Mouse (Mus musculus) frontal cortex, postnatal 14 days (tissue): ENCODE results near the gene Ptx4.
"Not testable (repeated sequence)": the region's sequence is repeated elsewhere in the genome, so short reads cannot be mapped to it uniquely, and the experiment has no call there.

Source experiments
- DNase-seq, 2 experiments: peaks; one replicate each; pipeline ENCODE4 v3.0.0; 2022; ENCODE audit warnings: low spot score in 2 of 2

Ptx4 gene

GRCm38 (mm10) chr17:25114908-25115645 is 5.5 kb upstream of the Ptx4 start:
- no peak for DNase-seq

- DNase-seq = peak; percentile 86 to 88
Measured at GRCm38 (mm10) chr17:25115664-25116432, 4.7 kb upstream of the Ptx4 start, which contains the start of gene Telo2. Telo2 (minus strand) TSS chr17:25115967.

DNA sequence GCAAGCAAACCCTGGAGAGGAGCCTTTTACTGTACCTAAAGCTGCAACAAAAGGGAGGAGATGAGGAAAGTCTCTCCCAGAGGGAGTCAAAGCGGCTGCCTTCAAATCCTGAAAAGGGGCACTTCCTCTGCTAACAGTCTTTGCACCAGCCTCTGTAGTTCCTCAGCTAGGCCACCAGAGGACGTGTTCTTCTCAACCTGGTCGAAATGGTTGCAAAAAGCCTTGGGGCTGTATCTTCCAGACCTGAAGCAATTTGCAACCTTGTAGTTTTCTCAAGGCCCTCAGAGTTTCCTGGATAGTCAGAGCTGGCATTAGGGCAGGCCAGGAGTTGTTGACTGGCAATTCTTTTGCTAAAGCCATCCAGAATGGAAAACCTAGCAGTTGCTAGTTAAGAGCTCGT is 3.3 kb upstream of the Ptx4 start:
- DNase-seq = no peak

- no peak for DNase-seq
Measured at GRCm38 (mm10) chr17:25123979-25124378, 3.4 kb downstream of the Ptx4 start.

- not testable (repeated sequence) for DNase-seq
Measured at GRCm38 (mm10) chr17:25125442-25126060, 5.0 kb downstream of the Ptx4 start.

DNA sequence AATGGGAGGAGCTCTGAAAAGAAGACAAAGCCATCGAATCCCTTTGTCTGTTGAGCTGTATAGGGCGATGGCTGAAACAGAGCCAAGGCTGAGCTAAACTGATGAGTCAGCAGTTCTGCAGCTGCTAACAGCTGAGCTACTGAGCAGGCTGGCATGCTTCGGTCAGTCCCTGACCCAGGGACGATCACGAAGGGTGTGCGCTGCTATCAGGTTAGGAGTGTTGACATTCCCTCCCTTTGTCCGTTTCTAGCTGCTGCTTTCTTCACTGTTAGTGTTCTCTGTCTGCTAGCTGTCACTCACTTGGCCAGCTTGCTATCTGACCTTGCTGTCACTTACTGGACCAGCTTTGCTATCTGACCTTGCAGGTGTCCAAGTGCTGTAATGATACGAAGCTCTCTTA is 6.5 kb downstream of the Ptx4 start:
- DNase-seq = no peak

DNA sequence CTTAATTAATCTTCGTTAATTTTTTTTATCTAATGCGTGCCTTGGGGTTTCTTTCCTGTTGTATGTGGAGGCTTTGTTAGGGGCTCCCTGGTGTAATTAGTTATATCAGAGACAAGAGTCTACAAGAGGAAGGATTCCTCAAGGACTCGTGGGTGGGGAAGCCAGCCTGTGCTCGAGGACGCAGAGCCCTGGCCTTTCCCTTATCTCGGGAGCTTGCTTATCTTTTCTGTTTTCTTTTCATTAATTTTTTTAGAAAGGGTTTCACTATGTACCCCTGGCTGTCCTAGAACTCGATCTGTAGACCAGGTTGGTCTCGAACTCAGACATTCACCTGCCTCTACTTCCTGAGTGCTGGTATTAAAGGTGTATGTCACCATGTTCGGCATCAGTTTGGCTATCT is 7.1 kb downstream of the Ptx4 start:
- DNase-seq = no peak

DNA sequence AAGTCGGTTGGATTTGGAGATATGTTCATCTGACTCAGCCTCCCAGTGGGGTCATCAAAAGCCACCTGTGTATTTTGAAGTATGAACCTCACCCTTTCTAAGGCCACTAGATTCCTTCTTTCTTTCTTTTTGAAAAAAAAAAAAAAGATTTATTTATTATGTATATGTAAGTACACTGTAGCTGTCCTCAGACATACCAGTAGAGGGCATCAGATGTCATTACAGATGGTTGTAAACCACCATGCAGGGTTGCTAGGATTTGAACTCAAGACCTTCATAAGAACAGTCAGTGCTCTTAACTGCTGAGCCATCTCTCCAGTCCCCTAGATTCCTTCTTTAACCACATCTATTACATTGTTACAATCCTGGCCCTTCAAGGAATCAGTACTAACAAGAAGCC is 9.5 kb downstream of the Ptx4 start:
- DNase-seq = no peak

GRCm38 (mm10) chr17:25133275-25133698 is 12.7 kb downstream of the Ptx4 start, which contains the start of gene Clcn7:
Clcn7 (plus strand) TSS chr17:25133391.
- DNase-seq = peak; percentile 89 to 94

DNA sequence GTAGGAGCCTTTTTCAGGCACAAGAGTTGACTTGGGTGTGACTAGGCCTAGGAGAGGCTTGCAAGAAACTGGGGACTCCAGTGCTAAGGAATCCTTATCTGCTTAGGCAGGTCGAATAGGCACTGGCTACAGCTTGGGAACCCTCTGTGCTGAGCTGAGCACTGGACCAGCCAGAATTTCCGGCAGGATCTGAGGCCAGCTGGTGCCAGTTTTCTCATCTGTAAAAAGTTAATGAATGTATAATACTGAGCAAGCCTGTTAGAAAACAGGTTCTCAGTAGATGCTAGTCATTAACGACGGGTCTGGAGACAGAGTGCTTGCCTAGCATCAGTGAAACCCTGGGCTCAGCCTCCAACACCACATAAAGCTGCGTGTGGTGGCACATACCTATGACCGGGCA is 15.1 kb downstream of the Ptx4 start:
- DNase-seq = no peak

GRCm38 (mm10) chr17:25138803-25139202 is 18.2 kb downstream of the Ptx4 start:
- no peak for DNase-seq

GRCm38 (mm10) chr17:25139960-25140359 is 19.4 kb downstream of the Ptx4 start:
- DNase-seq = no peak

DNA sequence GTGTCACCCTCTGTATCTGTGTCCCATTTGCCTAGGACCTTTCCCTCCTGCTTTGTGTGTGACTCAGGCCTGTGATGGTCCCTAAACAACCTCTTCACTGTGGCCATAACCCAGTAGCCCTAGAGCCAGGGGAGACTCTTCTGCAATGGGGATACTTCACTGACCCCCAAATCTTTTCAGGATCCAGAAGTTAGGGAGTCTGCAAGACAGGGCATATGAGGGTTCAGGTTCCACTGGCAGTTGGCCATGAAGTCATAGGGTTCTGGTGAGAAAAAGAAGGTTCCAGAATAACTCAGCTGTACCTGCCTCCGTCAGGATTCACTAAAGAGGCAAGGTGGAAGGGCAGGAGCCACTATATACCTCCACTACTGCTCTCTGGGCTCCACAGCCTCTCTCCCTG is 41.6 kb downstream of the Ptx4 start, which contains the start of gene Ccdc154:
Gene Ccdc154, plus strand, starts transcription at position 301 of the 400 bp plus-strand sequence.
- DNase-seq = no peak

DNA sequence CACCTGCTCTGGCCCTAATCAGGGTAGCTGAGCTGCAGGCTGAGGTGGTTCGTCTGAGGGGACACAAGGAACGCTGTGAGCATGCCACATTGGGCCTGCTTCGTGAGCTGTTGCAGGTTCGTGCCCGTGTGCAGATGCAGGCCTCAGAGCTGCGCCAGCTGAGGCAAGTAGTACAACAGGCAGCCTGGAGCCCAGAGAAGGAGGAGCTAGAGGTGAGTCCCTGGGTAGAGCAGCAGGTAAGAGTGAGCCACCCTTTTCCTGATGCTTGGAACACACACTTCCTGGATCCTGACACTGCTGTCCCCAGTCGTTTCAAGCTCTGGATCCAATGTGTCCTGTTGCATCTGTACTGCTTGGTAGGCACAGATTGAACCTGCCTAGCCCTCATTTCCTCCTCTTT is 42.8 kb downstream of the Ptx4 start:
- DNase-seq = no peak

DNA sequence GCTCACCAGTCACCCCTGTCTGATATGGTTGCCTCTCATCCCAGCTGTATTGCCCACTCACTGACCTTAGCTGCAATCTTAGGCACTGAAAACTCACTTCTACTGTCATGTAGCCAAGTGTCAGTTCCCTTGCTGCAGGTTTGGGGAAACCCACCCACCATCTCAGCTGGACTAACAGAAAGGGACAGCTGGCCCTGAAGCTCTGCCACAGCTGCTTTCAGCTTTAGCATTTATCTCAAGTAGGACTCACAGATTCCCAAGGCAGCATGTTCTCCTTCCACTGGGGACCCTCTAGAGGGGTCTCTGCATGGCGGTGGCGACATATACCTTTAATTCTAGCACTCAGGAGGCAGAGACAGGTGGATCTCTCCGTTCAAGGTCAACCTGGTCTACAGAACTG is 44.2 kb downstream of the Ptx4 start:
- no peak for DNase-seq

- DNase-seq = no peak
Measured at GRCm38 (mm10) chr17:25165970-25166671, 45.6 kb downstream of the Ptx4 start.

GRCm38 (mm10) chr17:25169706-25170105 is 49.1 kb downstream of the Ptx4 start:
- no peak for DNase-seq

DNA sequence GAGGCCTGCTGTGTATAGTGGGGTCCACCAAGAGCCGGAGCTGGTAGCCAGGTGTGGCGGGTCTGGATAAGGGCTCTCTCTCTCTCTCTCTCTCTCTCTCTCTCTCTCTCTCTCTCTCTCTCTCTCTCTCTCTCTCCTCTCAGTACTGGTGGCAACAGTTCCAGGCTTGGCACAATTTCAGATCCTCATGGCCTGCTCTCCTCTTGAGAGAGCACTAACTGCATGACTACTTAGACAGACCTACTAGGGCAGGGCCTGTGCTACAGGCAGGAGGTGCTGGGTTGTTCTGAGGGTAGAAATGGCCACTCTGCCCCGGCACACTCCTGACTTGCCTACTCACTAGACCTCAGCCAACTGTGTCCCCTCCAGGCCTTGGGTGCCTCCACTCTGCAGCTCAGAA is 52.0 kb downstream of the Ptx4 start:
- no peak for DNase-seq
